Mouse (Mus musculus) kidney, adult 11 months (tissue): ENCODE data around the gene Zfp866.

ENCODE experiments used
- DNase-seq: peaks from one replicate; pipeline ENCODE4 v3.0.0; 2022

Zfp866 gene

DNA sequence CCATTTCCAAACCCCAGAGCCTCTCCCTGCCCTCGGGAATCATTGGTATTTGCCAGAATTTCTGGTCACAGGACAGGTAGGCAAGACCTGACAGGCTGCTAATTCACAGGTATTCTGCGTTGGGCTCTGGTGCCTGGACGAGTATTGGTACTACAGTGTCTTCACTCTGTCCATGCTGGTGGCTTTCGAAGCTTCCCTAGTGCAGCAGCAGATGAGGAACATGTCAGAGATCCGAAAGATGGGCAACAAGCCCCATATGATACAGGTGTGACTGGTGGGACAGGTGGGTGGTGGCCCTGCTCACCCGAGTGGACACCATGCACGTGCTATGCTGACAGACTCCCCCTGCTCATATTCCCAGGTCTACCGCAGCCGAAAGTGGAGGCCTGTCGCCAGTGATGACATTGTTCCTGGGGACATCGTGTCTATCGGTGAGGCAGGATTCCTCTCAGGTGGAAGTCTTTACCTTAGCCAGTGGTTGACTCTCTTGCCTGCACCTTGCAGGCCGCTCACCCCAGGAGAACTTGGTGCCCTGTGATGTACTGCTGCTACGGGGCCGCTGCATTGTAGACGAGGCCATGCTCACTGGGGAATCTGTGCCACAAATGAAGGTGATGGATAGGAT, 5.9 kb upstream of the Zfp866 start:
- DNase-seq = peak; percentile 1

DNA sequence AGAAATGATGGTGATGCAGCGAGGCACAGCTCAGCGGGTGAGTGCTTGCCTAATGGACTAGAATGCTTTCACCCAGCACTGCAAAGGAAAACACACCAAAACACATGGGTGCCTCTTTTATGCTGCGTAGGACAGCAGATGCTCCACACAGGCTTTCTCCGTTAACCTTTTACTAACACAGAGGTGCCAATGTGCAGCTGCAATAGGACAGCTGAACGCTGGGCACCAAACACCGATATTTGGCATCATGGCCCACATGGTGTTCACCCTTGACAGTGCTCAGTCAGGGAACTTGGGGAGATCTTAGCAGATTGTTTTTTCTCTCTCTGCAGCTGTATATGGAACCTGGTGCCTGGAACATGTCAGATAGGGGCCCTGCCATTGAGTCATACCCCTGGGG, 3.9 kb upstream of the Zfp866 start:
- peak; percentile 1 for DNase-seq

DNA sequence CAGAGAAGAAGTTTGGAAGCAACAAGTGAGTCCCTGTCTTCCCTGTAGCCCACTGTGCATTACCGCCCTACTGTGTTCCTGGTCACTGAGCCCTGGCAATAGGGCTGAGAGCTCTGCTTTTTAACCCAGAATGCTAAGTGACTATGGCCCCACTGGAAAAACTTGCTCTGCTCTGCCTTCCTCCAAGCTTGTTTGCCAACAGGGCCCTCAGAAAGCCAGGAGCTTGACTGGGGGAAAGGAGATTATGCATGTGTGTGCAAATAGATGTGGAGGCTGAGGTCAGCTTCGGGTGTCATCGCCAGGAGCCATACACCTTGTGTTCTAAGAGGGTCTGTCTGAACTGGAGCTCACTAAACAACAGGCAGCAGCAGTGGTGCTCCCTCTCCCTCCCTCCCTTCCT, 3.1 kb upstream of the Zfp866 start:
- peak; percentile 1 for DNase-seq

DNA sequence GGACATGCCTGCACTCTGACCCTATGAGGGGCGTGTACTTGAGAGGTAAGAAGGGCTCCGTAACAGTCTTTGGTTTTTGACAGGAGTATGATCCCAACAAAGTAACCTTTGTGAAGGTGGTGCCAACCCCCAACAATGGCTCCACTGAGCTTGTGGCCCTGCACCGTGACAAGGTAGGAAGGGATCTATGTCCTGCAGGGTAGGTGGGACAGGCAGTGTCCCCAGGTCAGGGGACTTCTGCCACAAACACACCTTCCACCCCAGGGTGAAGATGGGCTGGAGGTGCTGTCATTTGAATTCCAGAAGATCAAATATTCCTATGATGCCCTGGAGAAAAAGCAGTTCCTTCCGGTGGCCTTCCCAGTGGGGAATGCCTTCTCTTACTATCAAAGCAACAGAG, 2.7 kb upstream of the Zfp866 start:
- DNase-seq = peak; percentile 2

DNA sequence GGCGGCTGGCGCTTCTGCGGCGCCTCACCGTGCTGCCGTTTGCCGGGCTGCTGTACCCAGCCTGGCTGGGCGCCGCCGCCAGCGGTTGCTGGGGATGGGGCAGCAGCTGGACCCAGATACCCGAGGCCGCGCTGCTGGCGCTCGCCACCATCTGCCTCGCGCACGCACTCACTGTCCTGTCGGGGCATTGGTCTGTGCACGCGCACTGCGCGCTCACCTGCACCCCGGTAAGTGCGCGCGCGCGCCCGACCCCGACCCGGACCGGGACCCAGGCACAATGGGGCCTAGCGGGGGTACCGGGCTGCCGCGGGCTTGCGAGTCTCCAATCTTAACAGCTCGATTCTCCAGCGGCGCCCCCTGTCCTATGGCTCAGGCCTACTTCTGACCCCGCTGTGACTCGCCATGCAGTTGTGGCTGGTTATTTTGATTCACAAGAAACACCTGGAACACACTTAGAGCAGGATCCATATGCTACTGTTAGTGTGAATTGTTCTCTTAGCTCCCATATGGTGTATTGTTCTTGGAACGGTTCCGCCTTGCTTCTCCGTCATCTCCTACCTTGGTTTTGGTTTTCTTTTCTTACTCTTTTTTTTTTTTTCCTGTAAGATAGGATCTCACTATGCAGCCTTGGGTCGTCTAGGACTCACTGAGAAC, 564 bp upstream of the Zfp866 start:
- no peak for DNase-seq

DNA sequence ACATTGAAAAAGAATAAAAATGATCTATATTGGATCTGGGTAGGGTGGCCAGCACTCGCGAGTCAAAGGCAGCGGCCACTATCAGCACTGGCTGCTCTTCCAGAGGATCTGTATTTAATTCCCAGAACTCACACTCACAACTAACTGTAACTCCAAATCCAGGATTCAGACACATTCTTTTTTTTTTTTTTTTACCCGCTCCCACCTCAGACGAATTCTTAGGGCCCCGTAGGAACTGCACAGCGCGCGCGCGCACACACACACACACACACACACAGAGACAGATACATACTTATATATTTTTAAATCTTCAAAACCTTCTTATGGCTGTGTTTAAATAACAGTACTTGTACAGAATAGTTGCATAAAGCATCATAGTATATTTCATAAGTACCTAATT, 614 bp downstream of the Zfp866 start:
- DNase-seq = no peak

DNA sequence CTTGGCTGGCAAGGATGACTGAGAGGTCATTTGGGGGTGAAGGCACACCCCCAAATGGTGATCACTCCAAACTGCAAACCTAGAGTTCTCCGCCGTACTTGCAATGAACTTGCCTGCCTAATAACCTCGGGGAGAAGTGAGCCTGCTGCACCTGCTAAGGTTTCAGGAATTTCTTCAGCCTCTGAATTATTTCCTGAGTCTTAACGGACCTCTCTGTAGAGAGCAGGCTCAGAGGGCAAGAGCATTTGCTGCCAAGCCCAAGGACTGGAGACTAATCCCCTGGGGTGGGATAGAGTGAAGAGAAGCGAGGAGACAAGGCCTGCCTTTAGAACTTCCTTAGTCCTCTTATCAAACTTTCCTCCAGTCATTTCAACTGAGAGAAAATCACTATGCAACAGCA, 1.2 kb downstream of the Zfp866 start:
- DNase-seq = peak; percentile 16

DNA sequence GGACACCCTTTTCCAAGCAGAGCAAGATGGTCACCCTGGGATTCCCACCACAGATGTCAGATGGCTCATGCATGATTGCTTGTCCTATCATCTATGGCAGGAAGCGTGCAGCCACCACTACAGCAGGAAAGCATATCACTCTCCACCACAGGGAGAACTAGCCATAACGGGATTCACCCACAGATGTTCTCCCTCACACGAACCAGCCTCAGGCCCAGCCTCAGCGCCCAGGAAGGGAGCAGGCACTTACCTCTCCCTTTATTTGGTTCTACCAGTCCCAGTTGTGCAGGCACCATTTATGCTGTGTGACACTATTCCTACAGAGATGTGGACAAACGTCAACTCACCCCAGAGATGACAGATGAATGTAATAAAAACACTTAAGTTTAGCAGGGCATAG, 1.9 kb downstream of the Zfp866 start:
- DNase-seq = peak; percentile 5

DNA sequence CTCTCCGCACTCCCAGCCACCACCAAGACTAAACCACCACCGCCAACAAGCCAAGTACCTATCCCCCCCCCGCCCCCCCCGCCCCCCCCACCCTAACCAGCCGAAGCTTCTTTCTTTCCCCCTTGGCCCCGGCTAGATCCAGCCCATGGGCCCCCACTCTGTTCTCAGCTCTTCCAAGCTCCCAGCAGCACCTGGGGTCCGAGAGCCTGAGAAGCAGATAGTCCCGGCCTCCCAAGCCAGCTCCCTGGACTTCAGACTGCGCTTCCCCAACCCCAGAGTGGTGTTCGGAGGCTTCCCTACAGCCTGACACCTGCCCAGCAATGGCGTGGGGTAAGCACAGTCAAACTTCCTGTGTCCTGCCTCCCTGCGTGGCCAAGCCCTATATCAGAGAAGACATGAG, 13.9 kb downstream of the Zfp866 start:
- DNase-seq = no peak

DNA sequence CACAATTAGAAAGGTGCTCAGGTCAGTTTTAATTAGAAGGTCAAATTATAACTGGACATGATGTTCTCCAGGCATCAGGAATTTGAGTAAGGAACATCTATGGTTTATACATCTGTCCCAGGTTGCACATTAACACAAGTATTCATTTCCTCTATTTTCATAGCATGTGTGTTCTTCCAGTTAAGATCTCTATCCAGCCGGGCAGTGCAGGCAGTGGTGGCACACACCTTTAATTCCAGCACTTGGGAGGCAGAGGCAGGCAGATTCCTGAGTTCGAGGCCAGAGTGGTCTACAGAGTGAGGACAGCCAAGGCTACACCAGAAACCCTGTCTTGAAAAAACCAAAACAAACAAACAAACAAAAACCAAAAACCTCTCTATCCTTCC, 15.8 kb downstream of the Zfp866 start:
- peak; percentile 15 for DNase-seq

DNA sequence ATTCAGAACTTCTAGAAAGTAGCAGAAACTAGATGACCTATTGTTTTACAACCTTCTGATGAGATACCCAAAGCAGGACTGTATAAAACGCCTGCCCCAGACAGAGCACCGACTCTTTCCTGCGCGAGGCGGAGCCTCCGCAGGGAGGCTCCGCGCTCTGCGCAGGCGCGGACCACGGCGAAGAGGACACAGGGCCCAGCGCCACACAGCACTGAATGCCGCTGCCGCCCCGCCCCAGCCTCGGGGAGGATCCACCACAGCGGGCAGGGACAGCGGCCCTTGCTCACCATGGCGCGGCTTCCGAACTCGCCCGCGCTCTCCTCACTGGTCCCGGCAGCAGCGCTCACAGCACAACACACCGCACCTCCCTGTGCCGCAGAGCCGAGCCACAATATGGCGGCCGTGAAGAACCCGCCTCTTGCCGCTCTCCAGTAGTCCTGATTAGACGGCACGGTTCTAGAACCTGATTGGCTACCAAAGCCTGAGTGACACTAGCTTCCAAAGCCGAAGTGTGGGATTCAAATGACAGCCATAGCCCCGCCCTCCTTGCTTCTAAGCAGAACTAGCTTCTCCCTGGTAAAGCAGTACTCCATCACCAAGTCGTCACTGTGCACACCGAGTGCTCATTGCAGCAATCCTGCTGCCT, 16.4 kb downstream of the Zfp866 start, which contains the start of gene Gm20422:
Gene Gm20422, minus strand, starts transcription at position 384 of the 646 bp plus-strand sequence.
- peak; percentile 95 for DNase-seq

DNA sequence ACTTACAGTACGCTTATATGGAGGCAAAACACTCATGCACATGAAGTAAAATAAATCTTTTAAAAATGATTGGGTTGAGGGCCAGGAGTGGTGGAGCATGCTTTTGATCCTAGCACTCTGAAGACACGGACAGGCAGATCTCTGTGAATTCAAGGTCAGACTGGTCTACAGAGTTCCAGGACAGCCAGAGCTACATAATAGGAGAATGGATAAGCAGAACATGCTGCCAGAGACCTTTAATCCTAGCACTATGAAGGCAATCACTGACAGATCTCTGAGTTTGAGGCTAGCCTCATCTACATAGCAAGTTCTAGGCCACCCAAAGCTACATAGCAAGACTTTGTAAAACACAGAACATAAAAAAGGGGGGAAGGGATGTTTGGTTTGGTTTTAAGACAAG, 18.9 kb downstream of the Zfp866 start:
- no peak for DNase-seq

DNA sequence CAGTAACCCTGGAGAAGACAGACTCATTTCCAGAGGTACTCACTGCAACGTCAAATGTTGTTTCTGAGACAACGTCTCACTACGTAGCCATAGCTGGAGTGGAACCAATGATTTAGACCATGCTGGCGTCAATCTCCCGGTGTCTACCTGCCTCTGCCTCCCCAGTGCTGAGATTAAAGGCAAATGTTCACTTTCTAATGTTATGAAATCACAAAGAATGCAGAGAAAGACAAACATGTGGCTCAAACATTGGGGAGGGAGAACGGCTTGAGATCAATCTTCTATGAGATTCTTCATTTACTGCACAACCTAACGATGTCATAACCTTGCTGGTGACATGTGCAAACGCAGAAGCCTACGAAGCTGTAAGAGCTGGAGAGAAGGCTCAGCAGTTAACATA, 19.8 kb downstream of the Zfp866 start:
- no peak for DNase-seq

DNA sequence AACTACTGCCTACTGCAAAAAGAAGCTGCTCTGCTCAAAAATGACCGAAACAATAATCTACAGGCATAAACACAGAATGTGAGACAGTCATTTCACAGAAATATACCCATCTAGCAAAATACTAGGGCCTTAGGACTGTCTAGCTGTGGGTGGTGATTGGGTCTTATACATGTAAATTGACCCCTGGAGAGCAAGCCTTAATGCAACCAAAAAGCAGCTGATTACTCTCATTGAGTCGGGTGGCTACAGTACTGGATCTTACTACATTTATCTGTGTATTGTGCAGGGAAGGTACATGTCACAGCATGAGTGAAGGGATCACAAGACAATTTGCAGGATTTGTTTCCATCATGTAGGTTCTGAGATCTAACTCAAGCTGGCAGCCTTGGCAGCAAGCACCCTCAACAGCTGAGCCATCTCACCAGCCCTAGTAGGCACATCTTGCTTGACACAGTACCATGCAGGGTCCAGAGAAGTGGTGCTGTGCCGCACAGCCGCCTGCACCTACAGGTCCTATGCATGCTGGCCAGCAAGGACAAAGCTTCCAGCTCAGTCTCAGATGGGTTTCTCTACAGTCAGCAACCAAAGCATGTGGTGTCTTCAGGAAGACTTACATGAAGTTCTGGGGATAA, 29.0 kb downstream of the Zfp866 start:
- DNase-seq = no peak

DNA sequence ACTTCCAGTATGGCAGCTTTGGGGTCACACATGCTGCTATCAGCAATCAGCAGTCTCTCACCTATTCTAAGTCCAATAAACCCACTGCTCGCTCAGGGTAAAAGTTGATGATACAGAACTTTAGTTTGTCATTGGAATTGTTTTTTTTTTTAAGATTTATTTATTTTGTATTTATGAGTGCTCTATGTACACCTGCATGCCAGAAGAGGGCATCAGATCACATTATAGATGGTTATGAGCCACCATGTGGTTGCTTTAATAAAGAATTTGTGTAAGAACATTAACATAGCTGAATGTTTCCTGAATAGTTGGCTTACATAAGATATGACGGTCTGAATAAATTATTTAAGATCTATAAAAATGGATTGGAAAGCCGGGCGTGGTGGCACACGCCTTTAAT, 32.7 kb downstream of the Zfp866 start:
- no peak for DNase-seq

DNA sequence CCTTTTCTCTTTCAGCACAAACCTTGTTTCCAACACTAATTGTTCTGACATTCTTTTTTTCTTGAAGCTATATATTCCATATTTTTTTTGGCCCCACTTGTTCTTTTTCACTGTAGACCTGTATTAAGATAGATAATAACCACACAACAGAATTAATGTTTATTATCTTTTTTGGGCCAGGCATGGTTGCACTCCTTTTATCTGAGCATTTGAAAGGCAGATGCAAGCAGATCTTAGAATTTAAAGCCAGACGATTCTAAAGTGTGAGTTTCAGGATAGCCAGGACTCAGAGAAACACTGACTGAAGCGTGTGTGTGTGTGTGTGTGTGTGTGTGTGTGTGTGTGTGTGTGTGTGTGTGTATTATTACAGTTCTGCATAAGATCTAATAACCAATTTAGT, 38.5 kb downstream of the Zfp866 start:
- no peak for DNase-seq

DNA sequence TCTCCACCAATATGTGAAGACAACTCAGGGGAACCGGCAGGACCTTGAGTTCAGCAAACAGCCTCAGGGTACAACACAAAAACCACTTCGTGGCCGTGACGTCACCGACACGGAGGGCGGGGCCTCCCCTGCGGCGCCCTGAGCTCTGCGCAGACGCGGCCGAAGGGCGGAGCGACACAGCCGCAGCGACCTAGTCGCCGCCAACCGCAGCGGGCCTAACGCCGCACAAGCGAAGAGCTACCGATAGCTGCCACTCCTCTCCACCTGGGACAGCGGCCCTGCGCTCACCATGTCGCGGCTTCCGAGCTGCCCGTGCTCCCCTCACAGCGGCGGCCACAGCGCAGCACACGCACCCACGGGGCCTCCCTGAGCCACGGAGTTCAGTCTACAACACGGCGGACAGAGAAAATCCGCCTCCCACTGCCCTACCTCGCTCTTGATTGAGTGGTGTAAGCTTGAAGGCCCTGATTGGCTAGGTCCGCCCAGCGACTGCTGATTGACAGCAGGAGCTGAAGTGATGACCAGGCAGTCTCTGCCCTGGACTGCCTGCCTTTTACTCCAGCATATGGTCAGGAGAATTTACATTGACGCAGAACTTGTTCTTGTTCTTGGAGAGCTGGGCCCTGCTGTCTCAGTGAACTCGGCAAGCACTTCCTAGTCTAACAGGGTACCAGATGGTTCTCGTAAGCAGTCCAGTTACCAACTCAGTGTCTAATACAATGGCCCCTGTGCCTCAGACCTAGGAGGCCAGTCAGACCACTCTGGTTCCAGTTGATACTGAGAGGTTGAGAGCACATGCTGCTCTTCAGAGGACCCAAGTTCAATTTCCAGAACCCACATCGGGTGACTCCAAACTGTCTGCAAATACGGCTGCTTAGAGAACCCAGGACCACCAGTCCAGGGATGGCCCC, 41.2 kb downstream of the Zfp866 start, which contains the start of gene Zfp963:
Gene Zfp963, minus strand, starts transcription at position 427 of the 911 bp plus-strand sequence.
- peak; percentile 95 for DNase-seq

DNA sequence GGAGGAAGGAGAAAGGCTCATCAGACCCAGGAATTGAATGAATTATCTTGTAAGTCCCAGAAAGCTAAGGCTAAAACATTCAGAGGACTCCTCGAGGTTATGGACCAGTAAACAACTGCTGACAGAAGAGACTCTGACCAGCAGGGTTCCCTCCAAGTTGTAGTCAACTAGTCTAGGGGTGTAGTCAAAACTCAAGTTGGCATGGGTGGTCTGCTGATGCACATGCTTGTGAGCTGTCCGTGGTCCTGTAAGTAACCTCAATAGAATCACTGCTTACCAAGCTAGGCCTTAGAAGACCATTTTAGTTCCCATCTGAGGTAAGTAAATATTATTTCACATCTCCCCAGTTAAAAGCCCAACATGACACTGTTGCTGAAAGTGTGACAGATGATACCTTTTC, 49.7 kb downstream of the Zfp866 start:
- DNase-seq = no peak

DNA sequence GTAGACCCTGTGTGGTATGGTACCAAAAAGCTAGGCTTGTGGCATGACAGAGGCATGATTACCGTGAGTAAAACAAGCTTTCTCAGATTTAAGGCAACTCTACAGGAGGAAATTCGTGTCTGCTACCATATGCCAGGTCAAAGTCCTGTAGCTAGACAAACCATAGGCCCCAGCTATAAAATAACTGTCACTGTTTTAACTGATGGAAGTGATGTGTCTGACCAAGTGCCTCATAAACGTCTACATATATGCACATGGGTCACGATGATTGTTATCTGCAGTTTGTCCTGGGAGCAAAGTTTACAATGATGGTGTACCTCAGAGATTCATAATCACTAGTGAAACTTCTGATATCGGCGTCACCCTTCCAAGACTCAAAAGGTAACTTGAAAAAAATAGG, 50.2 kb downstream of the Zfp866 start:
- no peak for DNase-seq

DNA sequence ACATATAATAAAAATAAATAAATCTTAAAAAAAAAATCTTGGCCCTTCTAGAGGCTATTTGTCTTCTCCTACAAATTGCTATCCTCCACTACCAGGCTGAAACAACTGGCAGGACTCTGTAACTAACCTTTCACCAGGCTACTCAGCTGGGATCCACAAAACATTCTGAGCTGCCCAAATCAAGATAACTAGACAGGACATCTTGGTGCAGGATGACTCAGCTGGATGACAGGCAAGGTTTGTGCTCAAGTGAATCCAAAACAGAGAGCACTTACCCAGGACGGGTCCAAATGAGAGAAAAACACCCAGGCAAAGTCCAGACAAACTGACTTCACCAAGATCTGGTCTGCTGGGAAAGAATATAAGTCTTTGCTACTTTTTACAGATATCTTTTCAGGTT, 55.5 kb downstream of the Zfp866 start:
- no peak for DNase-seq

DNA sequence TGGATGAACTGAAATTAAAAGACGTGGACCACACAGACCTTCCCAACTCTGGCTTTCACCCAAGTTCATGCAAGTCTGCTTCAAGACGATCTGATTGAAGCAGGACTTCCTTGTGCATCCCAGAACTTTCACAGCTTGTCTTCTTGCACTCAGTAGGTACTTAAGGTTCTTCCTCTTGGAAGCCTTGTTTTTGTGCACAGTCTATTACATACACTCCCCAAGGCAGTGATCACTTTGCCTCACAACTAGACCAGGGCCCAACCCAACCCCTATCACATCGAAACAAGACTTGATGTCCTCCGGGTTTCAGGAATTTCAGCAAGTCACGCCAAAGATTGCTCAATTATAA, 73.8 kb downstream of the Zfp866 start:
- no peak for DNase-seq

DNA sequence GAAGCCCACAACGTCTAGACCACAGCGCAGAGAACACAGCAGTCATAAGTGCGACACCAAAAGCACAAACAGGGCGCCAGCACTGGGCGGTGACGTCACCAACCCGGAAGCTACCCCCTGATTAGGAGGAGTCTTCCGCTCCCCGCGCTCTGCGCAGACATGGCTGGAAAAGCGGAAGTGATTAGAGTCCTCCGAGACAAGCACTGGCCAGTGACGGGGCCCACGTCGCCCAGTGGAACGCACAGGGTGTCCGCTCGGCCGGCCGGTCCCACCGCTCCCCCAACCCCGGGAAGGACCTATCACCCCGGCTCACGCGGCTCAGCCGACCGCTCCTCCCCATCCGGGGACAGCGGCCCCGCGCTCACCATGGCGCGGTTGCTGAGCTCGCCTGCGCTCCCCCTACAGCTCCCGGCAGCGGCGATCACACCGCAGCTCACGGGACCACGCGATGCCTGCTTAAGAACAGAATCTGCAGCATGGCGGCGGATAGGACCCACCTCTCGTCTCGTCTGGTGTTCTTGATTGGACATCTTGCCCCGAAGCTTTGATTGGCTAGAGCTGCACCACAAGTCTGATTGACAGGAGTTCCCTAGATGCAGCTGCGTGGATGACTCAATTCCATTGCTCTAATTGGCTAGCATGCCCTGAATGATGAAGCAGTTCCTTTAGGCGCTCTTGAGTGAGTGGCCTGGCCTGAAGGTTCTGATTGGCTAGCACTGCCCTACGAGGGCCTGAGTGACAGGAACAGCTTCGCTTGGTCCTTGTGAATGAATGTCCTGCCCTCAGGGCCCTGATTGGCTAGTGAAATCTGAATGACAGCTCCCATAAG, 74.4 kb downstream of the Zfp866 start:
- DNase-seq = peak; percentile 100
